Mouse (Mus musculus) c-Kit-positive CD71-negative TER-119-negative erythroid progenitor cells, embryonic 14.5 days (primary cell): Measurements from ENCODE around the gene Spats1.

Experiments used
- DNase-seq: peaks from one replicate; pipeline ENCODE4 v3.0.0-alpha.2; 2013; ENCODE audit warnings: low read depth

Spats1 gene

GRCm38 (mm10) chr17:45474669-45475465 is at the start of gene Spats1:
Gene Spats1, minus strand, starts transcription at chr17:45475415.
- peak; percentile 28 for DNase-seq

GRCm38 (mm10) chr17:45524961-45525360 is 49.7 kb upstream of the Spats1 start:
- DNase-seq, result no peak

- DNase-seq, result no peak
Measured at GRCm38 (mm10) chr17:45523263-45523662, 48.0 kb upstream of the Spats1 start, which contains the start of gene Tcte1. Gene Tcte1, plus strand, starts transcription at chr17:45523434.

- no peak for DNase-seq
Measured at GRCm38 (mm10) chr17:45520136-45520535, 44.9 kb upstream of the Spats1 start.

- no peak for DNase-seq
Measured at GRCm38 (mm10) chr17:45518766-45519475, 43.7 kb upstream of the Spats1 start.

- no peak for DNase-seq
Measured at GRCm38 (mm10) chr17:45517549-45518215, 42.5 kb upstream of the Spats1 start.

GRCm38 (mm10) chr17:45517135-45517534 is 41.9 kb upstream of the Spats1 start:
- no peak for DNase-seq

GRCm38 (mm10) chr17:45516488-45516887 is 41.3 kb upstream of the Spats1 start:
- peak; percentile 68 for DNase-seq

- DNase-seq, result no peak
Measured at GRCm38 (mm10) chr17:45515806-45516205, 40.6 kb upstream of the Spats1 start.

GRCm38 (mm10) chr17:45515204-45515726 is 40.0 kb upstream of the Spats1 start:
- DNase-seq, result no peak

GRCm38 (mm10) chr17:45511757-45512156 is 36.5 kb upstream of the Spats1 start:
- no peak for DNase-seq

GRCm38 (mm10) chr17:45510871-45511270 is 35.7 kb upstream of the Spats1 start:
- no peak for DNase-seq

GRCm38 (mm10) chr17:45506700-45507189 is 31.5 kb upstream of the Spats1 start, which contains the start of gene Aars2:
Gene Aars2, plus strand, starts transcription at chr17:45506841.
- peak; percentile 96 for DNase-seq

- DNase-seq, result no peak
Measured at GRCm38 (mm10) chr17:45505941-45506465, 30.8 kb upstream of the Spats1 start.

- DNase-seq, result no peak
Measured at GRCm38 (mm10) chr17:45503301-45503973, 28.2 kb upstream of the Spats1 start.

- no peak for DNase-seq
Measured at GRCm38 (mm10) chr17:45502324-45502723, 27.1 kb upstream of the Spats1 start.

- DNase-seq, result no peak
Measured at GRCm38 (mm10) chr17:45500981-45501380, 25.8 kb upstream of the Spats1 start.

- no peak for DNase-seq
Measured at GRCm38 (mm10) chr17:45499516-45499915, 24.3 kb upstream of the Spats1 start.

GRCm38 (mm10) chr17:45498397-45498796 is 23.2 kb upstream of the Spats1 start:
- no peak for DNase-seq

- DNase-seq, result no peak
Measured at GRCm38 (mm10) chr17:45495398-45495797, 20.2 kb upstream of the Spats1 start.

- no peak for DNase-seq
Measured at GRCm38 (mm10) chr17:45490532-45491154, 15.4 kb upstream of the Spats1 start.
